Mouse (Mus musculus) hematopoietic stem cell, adult 5-6 weeks (primary cell): ENCODE measurements around the gene Fam19a3. TPM values are rescaled to one million over a fixed set of nuclear protein-coding genes. Genes with fewer than 3 reads are reported as not detected.
A peak's percentile ranks its signal among the peaks of the same experiment; 100 is the strongest.

Source experiments
- ATAC-seq, 2 experiments: fragments of 125-278 bp in 1 of 2; replicated peaks in 1 of 2; 2 replicates each; pipeline ENCODE4 v1.8.0; 2016 to 2017; ENCODE audit warnings: inconsistent platforms in 2 of 2, mild to moderate bottlenecking in 2 of 2, moderate number of reproducible peaks in 2 of 2, low read depth in 1 of 2, moderate TSS enrichment in 1 of 2; ENCODE audit not compliant: low FRiP score in 2 of 2, poor library complexity in 2 of 2, severe bottlenecking in 2 of 2, insufficient read depth in 1 of 2, low TSS enrichment in 1 of 2
- total RNA-seq: library from RNA; stranded (forward); fragments of 172-1452, 232-1000 nt; gene quantifications from 2 replicates; pipeline ENCODE4 v1.2.3, GENCODE M21; 2017

The Fam19a3 gene
- total RNA-seq, 1 experiment from 2014 or later, result not detected

- ATAC-seq, result no peak
These were observed 13.4 kb upstream of the Fam19a3 start for GRCm38 (mm10) chr3:104794953-104795470.

DNA sequence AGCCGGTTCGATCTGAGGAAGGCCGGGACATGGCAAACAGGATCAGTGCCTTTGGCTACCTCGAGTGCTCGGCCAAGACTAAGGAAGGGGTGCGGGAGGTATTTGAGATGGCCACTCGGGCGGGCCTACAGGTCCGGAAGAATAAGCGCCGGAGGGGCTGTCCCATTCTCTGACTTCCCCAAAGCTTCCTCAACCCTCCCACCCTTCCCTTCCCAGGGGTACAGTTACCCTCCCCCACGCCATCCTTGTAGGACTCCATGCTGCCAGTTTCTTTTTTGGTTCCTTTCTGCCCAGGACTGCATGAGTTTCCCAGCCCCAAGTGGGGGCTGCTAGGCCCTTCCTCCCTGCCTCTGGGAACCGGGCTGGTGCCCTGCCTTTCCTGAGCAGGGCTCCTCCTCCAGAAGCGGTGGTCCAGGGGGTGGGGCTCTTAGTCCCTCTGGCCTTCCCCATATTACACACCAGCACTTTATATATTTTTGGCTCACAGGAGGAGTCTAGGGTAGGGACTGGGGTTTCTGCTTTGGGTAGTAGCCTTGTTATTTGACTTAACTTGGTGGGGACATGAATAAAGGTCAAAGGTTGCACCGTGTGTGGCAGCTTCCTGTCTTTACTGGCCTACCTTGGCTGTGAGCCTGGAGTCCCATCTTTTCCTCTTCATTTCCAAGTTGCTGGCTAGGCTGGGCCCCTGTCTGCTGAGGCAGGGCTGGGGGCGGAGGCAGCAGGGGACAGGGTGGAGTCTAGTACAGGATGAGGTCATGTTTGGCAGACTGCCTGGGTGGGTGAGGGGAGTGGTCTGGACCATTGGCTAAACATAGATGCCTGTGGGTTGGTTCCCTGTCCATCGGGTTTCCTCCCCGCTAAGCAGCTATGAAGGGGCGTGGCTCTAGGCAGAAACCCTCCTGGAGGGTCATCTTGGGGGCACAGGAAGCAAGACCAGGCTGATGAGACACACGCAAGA lies 12.5 kb upstream of the Fam19a3 start:
- ATAC-seq, result peak; percentile 53 to 56

DNA sequence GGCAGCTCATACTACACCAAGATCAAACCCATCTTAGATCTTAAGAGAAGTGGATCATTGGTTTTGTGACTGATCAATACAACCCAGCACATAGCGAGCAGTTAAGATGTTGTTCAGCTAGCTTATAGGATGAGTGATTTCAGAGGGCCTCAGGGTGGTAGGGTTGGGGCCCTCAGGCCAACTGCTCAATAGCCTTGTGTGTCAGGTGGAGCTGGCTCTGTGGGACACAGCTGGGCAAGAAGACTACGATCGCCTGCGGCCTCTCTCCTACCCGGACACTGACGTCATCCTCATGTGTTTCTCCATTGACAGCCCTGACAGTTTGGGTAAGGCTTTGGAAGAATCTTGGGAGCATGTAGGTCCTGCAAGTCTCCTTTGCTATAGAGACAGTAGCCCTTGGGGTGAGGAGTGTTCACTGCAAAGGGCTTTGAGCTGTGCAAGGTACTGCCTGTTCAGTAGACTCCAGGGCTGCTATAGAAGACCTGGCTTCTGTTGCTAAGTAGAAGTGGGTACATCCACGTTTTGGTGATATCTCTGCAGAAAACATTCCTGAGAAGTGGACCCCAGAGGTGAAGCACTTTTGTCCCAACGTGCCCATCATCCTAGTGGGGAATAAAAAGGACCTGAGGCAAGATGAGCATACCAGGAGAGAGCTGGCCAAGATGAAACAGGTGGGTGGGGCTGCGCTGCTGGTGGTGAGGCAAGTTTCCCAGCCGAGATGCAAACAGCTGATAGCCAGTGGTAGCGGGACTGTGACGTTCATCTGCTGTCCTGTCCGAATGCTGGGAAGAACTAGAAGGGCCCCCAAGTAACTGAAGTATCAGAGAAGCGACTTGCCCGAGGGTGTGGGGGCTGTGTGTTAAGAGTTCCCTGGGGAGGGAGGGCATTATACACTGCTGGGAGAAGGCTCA lies 11.0 kb upstream of the Fam19a3 start:
- ATAC-seq, result no peak

DNA sequence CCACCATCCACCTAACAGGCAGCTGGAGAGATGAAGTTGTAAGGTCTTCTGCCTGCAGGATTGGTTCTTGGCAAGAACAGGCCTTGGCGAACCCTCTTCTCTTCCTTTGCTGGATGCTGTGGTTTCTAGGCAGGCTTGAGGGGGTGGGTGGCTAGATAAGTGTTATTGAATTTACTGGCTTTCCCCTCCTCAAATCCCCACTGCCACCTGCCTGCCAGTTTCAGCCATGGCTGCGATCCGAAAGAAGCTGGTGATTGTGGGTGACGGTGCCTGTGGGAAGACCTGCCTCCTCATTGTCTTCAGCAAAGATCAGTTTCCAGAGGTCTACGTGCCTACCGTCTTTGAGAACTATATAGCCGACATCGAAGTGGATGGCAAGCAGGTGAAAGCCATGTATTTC lies 10.0 kb upstream of the Fam19a3 start:
- ATAC-seq, result no peak

DNA sequence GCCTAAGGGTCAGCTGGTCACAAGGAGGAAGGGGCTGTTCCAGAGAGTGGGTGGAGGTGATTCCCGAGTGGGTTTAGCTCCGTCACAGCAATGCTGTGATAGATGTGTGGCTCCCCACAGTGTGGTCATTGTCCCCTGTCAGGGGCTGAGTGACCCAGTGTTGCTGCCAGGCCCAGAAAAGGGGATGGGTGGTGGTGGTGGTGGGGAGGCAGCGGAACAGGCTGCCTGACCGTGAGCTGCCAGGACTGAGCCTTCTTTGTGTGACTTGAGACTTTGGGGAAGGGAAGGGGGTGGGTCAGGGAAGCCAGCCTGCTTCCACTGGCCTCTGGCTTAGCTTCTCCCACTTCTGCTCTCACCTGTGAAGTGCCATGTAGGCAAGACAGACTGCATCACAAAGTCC lies 9.4 kb upstream of the Fam19a3 start:
- ATAC-seq, result no peak

- peak in 1 of 2 experiments; percentile 8; a peak in 1 of 4 replicates for ATAC-seq
These were observed 8.8 kb upstream of the Fam19a3 start for GRCm38 (mm10) chr3:104790401-104790937.

DNA sequence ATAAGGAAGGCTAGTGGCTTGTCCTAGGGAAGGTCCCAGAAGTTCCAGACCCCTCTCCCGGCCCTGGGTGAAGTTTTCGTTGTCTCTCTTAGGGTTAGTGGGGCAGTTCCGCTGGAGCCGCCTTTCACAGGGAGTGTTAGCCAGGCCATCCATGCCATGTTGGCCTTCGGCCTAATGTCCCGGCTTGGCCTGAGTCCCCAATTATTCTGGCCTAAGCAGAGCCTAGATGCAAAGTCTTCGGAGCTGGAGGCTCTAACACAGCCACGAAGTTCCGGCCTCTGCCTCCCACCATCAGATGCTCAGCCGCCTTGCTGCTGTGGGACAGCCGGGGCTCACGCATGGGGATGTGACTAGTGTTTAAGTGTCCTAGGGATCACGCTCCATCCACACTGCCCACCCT lies 8.2 kb upstream of the Fam19a3 start:
- ATAC-seq, result no peak

- ATAC-seq, result no peak
These were observed 7.6 kb upstream of the Fam19a3 start for GRCm38 (mm10) chr3:104789312-104789605.

GRCm38 (mm10) chr3:104788561-104789311 lies 7.1 kb upstream of the Fam19a3 start:
- ATAC-seq, result peak; percentile 52 to 53

DNA sequence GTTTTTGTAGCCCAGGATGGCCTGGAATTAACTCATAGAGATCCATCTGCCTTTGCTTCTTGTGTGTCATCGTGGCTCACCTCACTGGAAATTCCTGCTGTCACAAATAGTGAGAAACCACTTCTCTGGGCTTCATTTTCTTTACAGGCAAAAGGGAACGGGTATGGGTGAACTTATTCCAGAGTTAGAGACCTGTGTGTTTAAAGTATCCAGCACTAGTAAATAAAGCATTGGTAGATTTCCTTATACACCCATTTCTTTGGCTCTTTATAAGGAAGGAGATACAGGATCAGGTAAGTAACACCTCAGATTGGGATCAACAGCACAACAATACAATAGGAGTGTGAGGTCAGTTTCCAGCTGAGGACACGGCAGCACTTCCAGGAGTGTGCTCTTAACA lies 6.4 kb upstream of the Fam19a3 start, which contains the start of gene Rhoc:
Gene Rhoc, plus strand, starts transcription at position 301 of the 400 bp plus-strand sequence.
- no peak for ATAC-seq

- no peak for ATAC-seq
These were observed 3.6 kb upstream of the Fam19a3 start for GRCm38 (mm10) chr3:104785284-104785683.

- no peak for ATAC-seq
These were observed 2.4 kb upstream of the Fam19a3 start for GRCm38 (mm10) chr3:104783971-104784500.

- ATAC-seq, result no peak
These were observed 531 bp upstream of the Fam19a3 start for GRCm38 (mm10) chr3:104782061-104782681.

- peak in 1 of 2 experiments; percentile 32; a peak in 1 of 4 replicates for ATAC-seq
These were observed 849 bp downstream of the Fam19a3 start, which contains the start of gene Ppm1j for GRCm38 (mm10) chr3:104780561-104781420. Ppm1j (plus strand) TSS chr3:104781056.

- peak in 1 of 2 experiments; percentile 28; a peak in 1 of 4 replicates for ATAC-seq
These were observed 1.7 kb downstream of the Fam19a3 start for GRCm38 (mm10) chr3:104779949-104780348.
